Mouse (Mus musculus) G1E (cell line): Measurements from ENCODE around the gene Myo10.

Source experiments
- CTCF ChIP-seq: IDR thresholded peaks from 2 replicates; pipeline ENCODE4 v1.5.1; 2012; ENCODE audit warnings: low read depth, low read length, inconsistent platforms, mixed read lengths
- TAL1 ChIP-seq: conservative IDR thresholded peaks from 2 replicates; pipeline ENCODE4 v1.6.1; 2012; ENCODE audit warnings: low read depth, low read length, inconsistent platforms, mixed read lengths

DNA sequence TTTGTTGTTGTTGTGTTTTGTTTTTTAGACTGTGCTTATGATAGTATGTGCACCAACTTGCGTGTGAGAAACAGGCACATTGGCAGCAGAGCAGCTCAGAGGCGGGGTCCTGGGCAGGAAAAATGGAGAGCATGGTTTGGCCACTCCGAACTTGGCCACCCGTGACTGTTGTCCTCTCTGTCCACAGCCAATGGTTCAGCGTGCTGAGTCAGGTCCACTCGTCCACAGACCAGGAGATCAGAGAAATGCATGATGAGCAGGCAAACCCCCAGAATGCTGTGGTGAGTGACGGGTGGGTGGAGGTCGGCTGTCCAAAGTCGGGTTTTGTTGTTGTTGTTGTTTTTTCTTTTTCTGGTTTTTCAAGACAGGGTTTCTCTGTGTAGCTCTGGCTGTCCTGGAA lies 173.2 kb downstream of the Myo10 start:
- TF ChIP-seq CTCF (no peak), TAL1 (no peak)
